7 mouse cellular contexts compared by ENCODE assay signal in the genomic region with DNA sequence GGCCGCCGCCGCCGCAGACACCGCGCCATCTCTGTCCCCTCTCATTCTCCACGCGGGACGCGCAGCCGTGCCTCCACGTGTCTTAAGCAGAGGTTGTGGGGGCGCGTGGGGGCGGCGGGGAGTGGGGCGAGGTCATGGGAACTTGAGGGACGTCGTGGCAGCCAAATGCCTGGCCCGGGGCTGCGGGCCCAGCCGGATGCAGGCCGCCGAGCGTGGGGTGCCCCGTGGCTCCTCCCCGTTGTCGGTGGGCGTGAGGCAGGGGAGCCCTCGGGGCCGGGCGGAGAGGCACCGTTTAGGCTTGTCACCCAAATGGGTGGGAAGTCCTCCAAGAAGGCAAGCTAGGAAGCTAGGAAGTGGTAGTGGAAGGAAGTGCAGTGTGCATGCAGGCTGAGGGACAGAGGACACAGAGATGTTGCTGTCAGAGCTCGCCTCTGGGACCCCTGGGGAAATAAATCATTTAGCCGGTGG. TPM values are rescaled to one million over a fixed set of nuclear protein-coding genes. Genes with fewer than 3 reads are reported as not detected.
DNase-seq lines count a peak whose midpoint lies in the region; ATAC-seq lines count a peak whose summit lies in the region.

No protein-coding gene starts in this region.

- no peaks in the 10 kb centered on the region for H3K36me3 ChIP-seq in limb, embryonic 11.5 days (ENCODE audit: control insufficient read depth, insufficient read depth, low read length)
- no peaks in the 10 kb centered on the region for H3K36me3 ChIP-seq in midbrain, embryonic 13.5 days

- no peaks in the 10 kb centered on the region for H3K27me3 ChIP-seq in limb, embryonic 11.5 days (ENCODE audit: control insufficient read depth, insufficient read depth, low read length)
- H3K27me3 ChIP-seq in midbrain, embryonic 13.5 days: no peaks in the 10 kb centered on the region

- H3K9me3 ChIP-seq in limb, embryonic 11.5 days (ENCODE audit: control insufficient read depth, low read length): no peaks in the 10 kb centered on the region
- no peaks in the 10 kb centered on the region for H3K9me3 ChIP-seq in midbrain, embryonic 13.5 days

- peaks cover 7% of the 10 kb centered on the region; the same call in 1 of the 2 replicates for H3K4me1 ChIP-seq in limb, embryonic 11.5 days (ENCODE audit: control insufficient read depth, insufficient read depth, low read length)
- H3K4me1 ChIP-seq in midbrain, embryonic 13.5 days (replicated peaks): peaks cover 8% of the 10 kb centered on the region

- peak; percentile 74 for ATAC-seq in limb, embryonic 11.5 days (ENCODE audit: insufficient number of reproducible peaks, low FRiP score, low TSS enrichment, low read depth)
- ATAC-seq in midbrain, embryonic 13.5 days: peak; percentile 89

- H3K4me2 ChIP-seq in limb, embryonic 11.5 days (ENCODE audit: low read depth, severe bottlenecking): peak overlapping the region; percentile 57
- H3K4me2 ChIP-seq in midbrain, embryonic 13.5 days (replicated peaks): peak overlapping the region; percentile 67

- peak overlapping the region; percentile 86 for H3K9ac ChIP-seq in limb, embryonic 11.5 days (ENCODE audit: low read length)
- H3K9ac ChIP-seq in midbrain, embryonic 13.5 days (replicated peaks): peak overlapping the region; percentile 87

- peak overlapping the region; percentile 81 for H3K27ac ChIP-seq in limb, embryonic 11.5 days (replicated peaks; ENCODE audit: low read depth, low read length)
- H3K27ac ChIP-seq in midbrain, embryonic 13.5 days: peak overlapping the region; percentile 75

- H3K4me3 ChIP-seq in limb, embryonic 11.5 days (ENCODE audit: low read depth, low read length): peak overlapping the region; percentile 66
- H3K4me3 ChIP-seq in midbrain, embryonic 13.5 days (replicated peaks): peak overlapping the region; percentile 77

- WGBS in limb, embryonic 11.5 days: 2% methylated on average over 35 of the region's 35 CpGs
- 0% methylated on average over 35 of the region's 35 CpGs for WGBS in midbrain, embryonic 13.5 days

- peak; percentile 78 for DNase-seq in adrenal gland, postnatal 10 days
- DNase-seq in embryo, embryonic 9.5 days (ENCODE audit: extremely low spot score): peak; percentile 74
- peak; percentile 98 for DNase-seq in heart, adult 11 months
- peak; percentile 66 for DNase-seq in kidney, adult 18-20 months
- peak; percentile 75 for DNase-seq in limb, embryonic 11.5 days (ENCODE audit: low spot score)
- peak; percentile 38 to 52 for DNase-seq in spleen, postnatal 14 days (ENCODE audit: low spot score in 2 of 2)

RNA-seq across cellular contexts. Expression of gene Supt3, which starts 0.4 kb away (rescaled TPM):
- 10 to 100 TPM; 18.7 to 24.6 TPM for total RNA-seq in adrenal gland, postnatal 10 days (2021)
- polyA plus RNA-seq in limb, embryonic 11.5 days (2014; fragmentation: Nextera tagmentation; extraction: Ambion mirVana): 25.5 and 27.0 TPM in 2 replicates
- 19.0 and 20.0 TPM in 2 replicates for polyA plus RNA-seq in midbrain, embryonic 13.5 days (2015; fragmentation: Nextera tagmentation; extraction: Ambion mirVana)

RNA-seq across cellular contexts. Expression of gene Runx2, which starts 37.2 kb away (rescaled TPM):
- 1 to 10 TPM; 3.4 to 6.5 TPM for total RNA-seq in adrenal gland, postnatal 10 days (2021)
- 5.8 TPM in 2 replicates for polyA plus RNA-seq in limb, embryonic 11.5 days (2014; fragmentation: Nextera tagmentation; extraction: Ambion mirVana)
- 0.14 and 0.77 TPM in 2 replicates for polyA plus RNA-seq in midbrain, embryonic 13.5 days (2015; fragmentation: Nextera tagmentation; extraction: Ambion mirVana)

Comparison
In these comparisons a context has a peak if more than half of its experiments do, and no peak if none do; other contexts are left out.
1. Peak in every context shown above with its lines: DNase-seq, ATAC-seq, H3K4me3 ChIP-seq and H3K27ac ChIP-seq.
2. DNase-seq: peak in every context shown above with its lines; median percentile 98 in heart, adult 11 months; 78 in adrenal gland, postnatal 10 days; 75 in limb, embryonic 11.5 days; 74 in embryo, embryonic 9.5 days; 66 in kidney, adult 18-20 months; 45 in spleen, postnatal 14 days.